Mouse (Mus musculus) hindbrain, embryonic 11.5 days (tissue): ENCODE measurements at regions not wholly inside any gene's neighbourhood (a gene's known extent, or its start where the extent isn't known, plus 50 kb on each side); places are given as distances from the start of the nearest gene placed in this dataset.

Experiments
- ATAC-seq: fragments of 200-750 bp; cut with Nextera tagmentation; 2 replicates; pipeline ENCODE4 v1.8.0; 2017; ENCODE audit warnings: mild to moderate bottlenecking, moderate TSS enrichment, moderate library complexity; ENCODE audit not compliant: low FRiP score
- DNase-seq: peaks from one replicate; pipeline ENCODE4 v3.0.0-alpha.2; 2015; ENCODE audit warnings: low spot score
- H3K27ac ChIP-seq: fragments of 300-500 bp; sonication (generic); 2 replicates; pipeline ENCODE4 v1.5.1; 2014; ENCODE audit warnings: mild to moderate bottlenecking, low read depth, low read length
- H3K27me3 ChIP-seq: fragments of 300-500 bp; sonication (generic); 2 replicates; pipeline ENCODE4 v1.6.1; 2014; ENCODE audit warnings: mild to moderate bottlenecking, low read length, moderate library complexity, mixed read lengths; ENCODE audit not compliant: control insufficient read depth, insufficient read depth
- H3K36me3 ChIP-seq: fragments of 300-500 bp; sonication (generic); 2 replicates; pipeline ENCODE4 v1.6.1; 2014; ENCODE audit warnings: mild to moderate bottlenecking, low read length, moderate library complexity, mixed read lengths; ENCODE audit not compliant: control insufficient read depth, insufficient read depth
- H3K4me1 ChIP-seq: fragments of 300-500 bp; sonication (generic); replicated peaks from 2 replicates; pipeline ENCODE4 v1.6.1; 2014; ENCODE audit warnings: low read length, mixed read lengths; ENCODE audit not compliant: control insufficient read depth, insufficient read depth
- H3K4me2 ChIP-seq: fragments of 300-500 bp; sonication (generic); replicated peaks from 2 replicates; pipeline ENCODE4 v1.6.1; 2014; ENCODE audit warnings: mild to moderate bottlenecking, low read depth, low read length
- H3K4me3 ChIP-seq: fragments of 300-500 bp; sonication (generic); 2 replicates; pipeline ENCODE4 v1.5.1; 2014; ENCODE audit warnings: low read depth, low read length
- H3K9ac ChIP-seq: fragments of 300-500 bp; sonication (generic); 2 replicates; pipeline ENCODE4 v1.6.1; 2014; ENCODE audit warnings: low read depth, low read length
- H3K9me3 ChIP-seq: fragments of 300-500 bp; sonication (generic); 2 replicates; pipeline ENCODE4 v1.6.1; 2016; ENCODE audit warnings: low read length; ENCODE audit not compliant: control insufficient read depth
- WGBS: fragments of 180-500 bp; shearing (Covaris S2); extraction: QIAGEN DNeasy Blood & Tissue Kit; methylation state at CpG from one replicate; pipeline ENCODE4 v1.1.7; 2014; 5-methylcytosine and 5-hydroxymethylcytosine counted together

DNA sequence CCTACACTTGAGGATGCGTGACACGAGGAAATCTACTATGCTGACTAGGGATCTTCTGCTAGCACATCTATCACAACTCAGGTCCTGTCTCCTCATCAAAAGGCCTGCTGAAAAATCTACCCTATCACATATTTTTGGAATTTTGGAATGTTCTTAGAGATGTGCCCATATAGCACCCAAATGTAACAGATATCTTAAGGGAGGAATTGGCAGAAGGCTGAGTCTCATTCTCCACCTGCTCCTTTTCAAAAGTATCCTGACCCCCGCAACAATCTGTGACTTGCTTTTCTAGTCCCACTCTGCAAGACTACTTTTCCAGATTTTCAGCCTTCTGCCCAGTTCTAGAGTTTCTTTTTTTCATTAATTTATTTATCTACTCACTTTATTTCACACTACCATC is 118.4 kb upstream of the Actbl2 start:
- no peaks in the 10 kb centered on the region for H3K9me3 ChIP-seq
- no peaks in the 10 kb centered on the region for H3K27me3 ChIP-seq
- DNase-seq (no peak), ATAC-seq (no peak)
- no peak overlapping the region for H3K4me2 ChIP-seq
- no peak overlapping the region for H3K27ac ChIP-seq
- H3K4me1 ChIP-seq = no peaks in the 10 kb centered on the region
- H3K9ac ChIP-seq = no peak overlapping the region
- H3K4me3 ChIP-seq = no peak overlapping the region
- 88% methylated on average over 3 of the region's 3 CpGs for WGBS
- H3K36me3 ChIP-seq = no peaks in the 10 kb centered on the region

DNA sequence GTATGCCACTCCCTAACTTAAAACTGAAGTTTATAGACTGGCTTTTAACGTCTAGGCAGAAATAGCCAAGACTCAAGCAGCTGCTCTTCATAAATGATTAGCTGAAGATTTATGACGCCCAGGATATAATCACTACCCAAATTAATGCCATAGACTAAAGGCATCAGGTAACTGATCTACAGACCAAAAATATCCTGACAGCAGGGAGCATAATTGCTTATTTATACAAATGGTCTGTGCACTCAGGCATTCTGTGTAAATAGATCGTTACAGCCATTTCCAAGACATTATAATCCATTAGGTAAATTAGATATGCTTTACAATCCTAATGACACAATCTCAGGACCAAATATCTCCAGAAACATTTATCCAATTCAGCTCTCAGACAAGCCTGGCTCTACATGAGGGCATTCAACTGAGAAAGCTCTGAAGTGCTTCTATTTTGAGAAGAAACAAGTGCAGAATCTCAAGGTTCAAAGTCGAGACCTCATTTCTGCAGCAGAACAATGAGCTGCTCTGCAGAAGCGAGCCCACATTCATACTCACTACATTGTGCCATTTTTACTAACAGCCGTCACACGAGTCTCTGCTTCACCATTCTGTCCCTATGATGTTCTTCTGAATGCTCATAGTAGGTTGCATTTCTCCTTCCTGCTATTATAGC is 111.9 kb upstream of the Actbl2 start:
- Histone ChIP-seq H3K27ac (no peak overlapping the region), H3K27me3 (no peaks in the 10 kb centered on the region), H3K4me2 (no peak overlapping the region), H3K4me3 (no peak overlapping the region), H3K9ac (no peak overlapping the region), H3K9me3 (no peaks in the 10 kb centered on the region), H3K36me3 (no peaks in the 10 kb centered on the region), H3K4me1 (no peaks in the 10 kb centered on the region)
- 80% methylated on average over 7 of the region's 7 CpGs for WGBS
- DNase-seq (no peak), ATAC-seq (no peak)

DNA sequence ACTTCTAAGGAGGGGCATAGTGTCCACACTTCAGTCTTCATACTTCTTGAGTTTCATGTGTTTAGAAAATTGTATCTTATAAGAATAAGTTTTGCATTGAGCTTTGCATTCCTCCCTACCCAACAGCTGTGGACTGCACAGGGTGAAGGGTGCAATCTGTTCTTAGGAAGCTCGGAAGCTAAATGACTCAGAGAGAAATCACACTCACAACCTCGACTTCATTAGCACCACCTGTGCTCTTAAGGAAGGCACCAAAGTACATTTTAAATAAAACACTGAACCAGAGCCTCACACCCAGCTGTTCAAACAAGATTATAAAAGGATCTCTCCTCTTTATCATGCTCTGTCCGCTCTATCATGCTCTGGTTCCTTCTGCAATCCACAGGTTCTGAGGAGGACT is 110.1 kb upstream of the Actbl2 start:
- no peak for ATAC-seq

DNA sequence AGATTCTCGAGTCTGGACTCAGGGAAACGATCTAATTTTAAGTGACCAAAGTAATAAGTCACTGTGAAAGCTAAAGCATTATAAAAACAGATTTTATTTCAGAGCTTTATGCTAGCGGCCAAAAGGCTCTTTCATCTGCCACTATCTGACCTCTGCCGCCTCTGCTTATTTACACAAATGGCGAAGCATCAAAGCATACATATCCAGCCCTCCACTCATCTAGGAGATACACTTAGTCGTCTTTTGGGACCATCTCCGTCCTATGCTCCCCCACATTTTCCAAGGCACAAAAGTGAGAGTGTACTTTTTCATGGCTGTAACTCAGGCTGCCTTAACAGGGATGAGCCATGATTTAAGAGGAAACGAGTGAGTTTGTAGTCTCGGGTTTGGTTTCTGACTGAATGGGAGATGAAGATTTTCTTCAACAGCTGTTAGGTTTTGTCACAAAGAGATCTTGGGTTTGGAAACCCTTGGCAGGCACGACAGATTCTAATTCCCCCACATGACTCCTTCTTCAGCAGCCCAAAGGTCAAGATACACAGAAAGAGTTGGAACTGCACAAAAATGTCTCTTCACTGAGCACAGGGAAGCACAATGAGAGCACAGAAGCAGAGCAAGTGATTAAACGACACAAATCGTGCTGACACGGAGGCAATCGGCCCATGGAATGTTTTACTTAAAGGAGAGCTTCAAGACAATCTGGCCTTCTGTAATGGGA is 96.7 kb upstream of the Actbl2 start:
- H3K36me3 ChIP-seq = no peaks in the 10 kb centered on the region
- no peak overlapping the region for H3K27ac ChIP-seq
- no peaks in the 10 kb centered on the region for H3K9me3 ChIP-seq
- no peaks in the 10 kb centered on the region for H3K27me3 ChIP-seq
- no peaks in the 10 kb centered on the region for H3K4me1 ChIP-seq
- H3K4me3 ChIP-seq = no peak overlapping the region
- ATAC-seq = no peak
- no peak for DNase-seq
- H3K4me2 ChIP-seq = no peak overlapping the region
- WGBS = 74% methylated on average over 14 of the region's 14 CpGs
- H3K9ac ChIP-seq = no peak overlapping the region

More for the DNA sequence above, 110.1 kb upstream of the Actbl2 start:
- H3K36me3 ChIP-seq = no peaks in the 10 kb centered on the region
- 85% methylated on average over 3 of the region's 3 CpGs for WGBS
- no peak overlapping the region for H3K4me3 ChIP-seq
- no peak overlapping the region for H3K9ac ChIP-seq
- H3K9me3 ChIP-seq = no peaks in the 10 kb centered on the region
- no peaks in the 10 kb centered on the region for H3K4me1 ChIP-seq
- H3K27ac ChIP-seq = no peak overlapping the region
- no peak for DNase-seq
- no peak overlapping the region for H3K4me2 ChIP-seq
- no peaks in the 10 kb centered on the region for H3K27me3 ChIP-seq

DNA sequence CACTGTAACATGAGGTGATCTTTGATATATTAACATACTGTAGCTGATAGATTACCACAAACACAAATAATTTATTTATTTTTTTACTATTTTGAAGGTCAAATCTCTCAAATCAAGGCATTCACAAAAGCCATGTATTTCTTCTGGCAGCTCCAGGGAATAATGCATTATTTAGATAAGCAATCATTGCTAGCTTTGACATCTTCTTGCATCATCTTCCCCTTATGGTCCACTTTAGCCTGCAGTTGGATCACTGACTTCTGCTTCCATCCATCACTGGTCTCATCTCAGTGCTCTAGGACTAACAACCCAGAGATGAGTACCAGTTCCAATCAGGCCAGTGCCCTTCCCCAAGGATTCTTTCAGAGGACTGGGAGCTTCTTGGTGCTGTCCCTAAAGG is 95.3 kb upstream of the Actbl2 start:
- Histone ChIP-seq H3K9ac (no peak overlapping the region), H3K27ac (no peak overlapping the region), H3K4me3 (no peak overlapping the region), H3K4me2 (no peak overlapping the region), H3K9me3 (no peaks in the 10 kb centered on the region), H3K27me3 (no peaks in the 10 kb centered on the region), H3K4me1 (no peaks in the 10 kb centered on the region), H3K36me3 (no peaks in the 10 kb centered on the region)
- ATAC-seq (no peak), DNase-seq (no peak)

DNA sequence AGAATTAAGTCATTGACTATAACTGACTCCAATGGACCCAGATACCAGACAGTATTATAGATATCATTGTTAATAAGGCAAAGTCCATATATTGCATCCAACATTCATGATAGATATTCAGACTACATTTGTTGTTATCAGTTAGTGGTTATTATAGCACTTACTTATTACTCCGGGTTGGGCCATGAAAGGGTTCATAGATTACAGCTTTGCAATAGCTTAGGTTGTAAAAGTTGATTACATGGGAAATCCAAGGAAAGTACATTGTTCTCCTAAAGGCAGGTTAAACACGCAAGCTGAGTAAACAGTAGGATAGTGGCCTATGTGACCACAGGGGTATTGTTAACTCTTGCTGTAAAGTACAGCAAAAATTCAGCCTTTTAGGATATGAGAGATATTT is 89.3 kb upstream of the Actbl2 start:
- H3K4me3 ChIP-seq = no peak overlapping the region
- no peaks in the 10 kb centered on the region for H3K9me3 ChIP-seq
- no peak for ATAC-seq
- no peak overlapping the region for H3K9ac ChIP-seq
- no peak overlapping the region for H3K27ac ChIP-seq
- H3K36me3 ChIP-seq = no peaks in the 10 kb centered on the region
- no peak overlapping the region for H3K4me2 ChIP-seq
- H3K4me1 ChIP-seq = no peaks in the 10 kb centered on the region
- WGBS = 96% methylated on average over 2 of the region's 2 CpGs
- no peaks in the 10 kb centered on the region for H3K27me3 ChIP-seq
- no peak for DNase-seq

DNA sequence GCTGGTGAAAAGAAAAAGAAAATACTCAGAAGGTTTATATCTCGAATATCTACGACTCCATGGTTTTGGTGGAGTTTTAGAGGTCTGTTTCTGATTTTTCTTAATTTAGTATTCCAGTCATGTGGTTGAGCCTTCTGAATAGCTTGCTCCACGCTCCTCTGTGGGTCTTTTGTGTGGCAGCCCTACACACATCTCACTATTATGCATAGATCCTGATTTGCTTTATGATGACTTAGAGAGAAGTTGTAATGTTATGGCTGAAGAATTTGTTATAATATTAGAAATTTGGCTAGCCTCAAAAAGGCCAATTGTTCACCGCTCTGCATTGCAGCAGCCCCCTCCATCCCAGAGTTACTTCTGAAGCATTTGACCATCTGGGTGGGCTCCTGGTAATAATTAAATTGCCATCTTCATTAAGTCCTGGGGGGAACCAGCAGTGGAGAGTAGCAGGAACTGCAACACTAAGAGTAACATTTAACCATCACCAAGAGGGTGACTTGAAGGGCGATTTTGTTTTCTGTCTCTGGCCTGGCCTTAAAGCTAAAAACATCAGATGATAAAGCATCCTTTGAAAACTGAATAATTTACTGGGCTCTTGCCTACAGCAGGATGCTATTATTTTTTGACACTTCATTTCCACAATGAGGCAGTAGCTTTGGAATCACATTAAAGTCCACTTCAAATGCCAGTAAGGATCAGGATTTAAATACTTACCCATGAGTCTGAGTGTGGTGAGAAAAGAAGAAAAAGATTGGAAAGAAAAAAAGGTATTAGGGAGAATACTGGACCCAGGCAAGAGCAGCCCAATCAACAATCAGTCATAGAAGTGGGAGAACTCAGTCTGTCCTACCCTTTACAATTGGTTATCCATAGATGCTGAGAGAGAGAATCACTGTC is 84.3 kb upstream of the Actbl2 start:
- no peak for ATAC-seq
- Histone ChIP-seq H3K4me1 (no peaks in the 10 kb centered on the region), H3K27ac (no peak overlapping the region), H3K4me2 (no peak overlapping the region), H3K27me3 (no peaks in the 10 kb centered on the region), H3K9me3 (no peaks in the 10 kb centered on the region), H3K4me3 (no peak overlapping the region), H3K36me3 (no peaks in the 10 kb centered on the region), H3K9ac (no peak overlapping the region)
- WGBS = 70% methylated on average over 5 of the region's 5 CpGs
- DNase-seq = no peak

DNA sequence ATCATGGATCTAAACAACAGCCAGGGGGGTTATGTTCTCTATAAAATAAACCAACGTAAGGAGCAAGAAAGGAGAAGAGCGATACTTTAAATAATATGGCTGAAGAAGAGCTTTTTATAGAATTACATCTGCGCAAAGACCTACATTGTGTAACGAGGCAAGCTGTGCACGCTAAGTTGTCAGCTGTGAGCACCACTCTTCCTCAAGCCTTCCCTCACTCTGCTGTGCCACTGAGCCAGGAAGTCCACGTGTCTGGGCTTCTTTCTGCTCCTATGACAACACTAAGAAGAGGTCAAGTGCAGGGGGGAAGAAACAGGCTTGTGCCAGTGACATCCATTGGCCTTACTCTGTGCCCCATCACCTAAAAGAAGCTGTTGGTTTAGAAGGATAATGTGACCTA is 75.6 kb upstream of the Actbl2 start:
- Histone ChIP-seq H3K4me3 (no peak overlapping the region), H3K9ac (no peak overlapping the region), H3K27ac (no peak overlapping the region), H3K4me1 (no peaks in the 10 kb centered on the region), H3K9me3 (no peaks in the 10 kb centered on the region), H3K36me3 (no peaks in the 10 kb centered on the region), H3K27me3 (no peaks in the 10 kb centered on the region), H3K4me2 (no peak overlapping the region)
- DNase-seq (no peak), ATAC-seq (no peak)
- WGBS = 89% methylated on average over 6 of the region's 6 CpGs
